Mouse (Mus musculus) liver, postnatal 0 days (tissue): ENCODE measurements at regions not wholly inside any gene's neighbourhood (a gene's known extent, or its start where the extent isn't known, plus 50 kb on each side); places are given as distances from the start of the nearest gene placed in this dataset.

Experiments used
- CTCF ChIP-seq: sonication (generic); IDR thresholded peaks from 2 replicates; pipeline ENCODE4 v1.5.1; 2016; ENCODE audit warnings: antibody characterized with exemption, low read depth
- EP300 ChIP-seq: IDR thresholded peaks from 2 replicates; pipeline ENCODE4 v1.6.1; 2016; ENCODE audit warnings: antibody characterized with exemption, low read depth, mild to moderate bottlenecking

DNA sequence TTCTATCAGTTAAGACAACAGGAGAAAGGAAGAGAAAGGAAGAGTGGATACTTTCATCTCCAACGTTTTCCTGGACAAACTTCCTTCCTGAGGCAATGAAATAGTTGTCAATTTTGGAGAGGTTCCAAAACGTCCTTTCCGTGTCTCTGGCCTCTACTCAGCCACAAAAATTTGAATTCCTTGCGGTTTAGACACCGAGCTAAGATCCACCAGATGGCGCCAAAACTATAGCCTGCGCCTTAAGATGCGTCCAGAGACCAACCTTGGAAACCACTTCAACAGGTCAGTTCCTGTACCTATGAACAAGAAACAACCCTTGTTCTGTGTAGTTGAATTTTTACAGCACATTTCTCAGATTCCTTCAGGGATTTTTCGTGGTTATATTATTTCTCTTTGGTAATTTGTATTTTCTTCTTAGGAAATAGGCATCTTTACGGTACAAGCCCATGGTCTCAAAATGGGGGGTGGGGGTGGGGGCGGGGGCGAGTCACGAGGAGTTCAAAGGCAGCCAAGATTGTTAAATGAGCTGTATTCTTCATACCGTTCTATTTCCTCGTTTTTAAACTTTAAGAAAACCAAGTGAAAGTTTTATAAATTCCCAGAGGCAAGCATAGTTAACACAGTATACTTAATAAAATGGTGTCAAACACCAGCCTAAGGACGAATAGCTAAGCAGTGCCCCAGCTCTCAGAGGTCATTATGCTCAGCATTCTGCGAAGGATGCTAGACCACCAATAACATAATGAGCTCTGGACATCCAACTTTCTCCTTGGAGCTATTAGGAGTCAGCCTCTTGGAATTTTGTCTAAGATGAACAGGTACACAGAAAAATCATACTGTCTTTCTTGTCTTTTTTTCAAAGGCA, 96.2 kb upstream of the Cacna2d1 start:
- TF ChIP-seq CTCF = peak; percentile 71
- TF ChIP-seq EP300 = no peak
